Mouse (Mus musculus) lung, embryonic 16.5 days (tissue): ENCODE measurements at regions not wholly inside any gene's neighbourhood (a gene's known extent, or its start where the extent isn't known, plus 50 kb on each side); places are given as distances from the start of the nearest gene placed in this dataset.
A peak's percentile ranks its signal among the peaks of the same experiment; 100 is the strongest.
"Not testable (repeated sequence)": the region's sequence is repeated elsewhere in the genome, so short reads cannot be mapped to it uniquely, and the experiment has no call there.

Experiments used
- ATAC-seq: fragments of 200-750 bp; cut with Nextera tagmentation; 2 replicates; pipeline ENCODE4 v1.8.0; 2017; ENCODE audit warnings: low read depth, mild to moderate bottlenecking, moderate library complexity
- H3K27ac ChIP-seq: fragments of 300-500 bp; sonication (generic); 2 replicates; pipeline ENCODE4 v1.5.1; 2014; ENCODE audit warnings: mild to moderate bottlenecking, control low read depth, low read length
- H3K27me3 ChIP-seq: fragments of 300-500 bp; sonication (generic); 2 replicates; pipeline ENCODE4 v1.6.1; 2014; ENCODE audit warnings: low read depth, low read length, mixed read lengths; ENCODE audit not compliant: control insufficient read depth, insufficient read depth
- H3K36me3 ChIP-seq: fragments of 300-500 bp; sonication (generic); 2 replicates; pipeline ENCODE4 v1.6.1; 2014; ENCODE audit warnings: low read length; ENCODE audit not compliant: control insufficient read depth, insufficient read depth
- H3K4me1 ChIP-seq: fragments of 300-500 bp; sonication (generic); replicated peaks from 2 replicates; pipeline ENCODE4 v1.6.1; 2014; ENCODE audit warnings: low read length, mixed read lengths; ENCODE audit not compliant: control insufficient read depth, insufficient read depth
- H3K4me2 ChIP-seq: fragments of 300-500 bp; sonication (generic); 2 replicates; pipeline ENCODE4 v1.6.1; 2014; ENCODE audit warnings: low read depth, low read length, control low read depth
- H3K4me3 ChIP-seq: fragments of 300-500 bp; sonication (generic); 2 replicates; pipeline ENCODE4 v1.5.1; 2014; ENCODE audit warnings: mild to moderate bottlenecking, low read length, control low read depth
- H3K9ac ChIP-seq: fragments of 300-500 bp; sonication (generic); 2 replicates; pipeline ENCODE4 v1.6.1; 2014; ENCODE audit warnings: low read length, control low read depth
- H3K9me3 ChIP-seq: fragments of 300-500 bp; sonication (generic); 2 replicates; pipeline ENCODE4 v1.6.1; 2016; ENCODE audit warnings: low read length; ENCODE audit not compliant: control insufficient read depth
- WGBS: fragments of 180-500 bp; shearing (Covaris S2); extraction: QIAGEN DNeasy Blood & Tissue Kit; methylation state at CpG from one replicate; pipeline ENCODE4 v1.1.7; 2014; 5-methylcytosine and 5-hydroxymethylcytosine counted together

- ATAC-seq: no peak
- H3K9me3 ChIP-seq: no peaks in the 10 kb centered on the region
Observed at GRCm38 (mm10) chr4:29390333-29390732, 577.4 kb downstream of the Epha7 start.

GRCm38 (mm10) chr4:29402143-29402542, 589.2 kb downstream of the Epha7 start:
- WGBS: 78% methylated on average over 3 of the region's 3 CpGs
- no peaks in the 10 kb centered on the region for H3K27me3 ChIP-seq
- H3K4me1 ChIP-seq: no peaks in the 10 kb centered on the region
- no peak overlapping the region for H3K4me3 ChIP-seq
- H3K9ac ChIP-seq: no peak overlapping the region
- no peak overlapping the region for H3K4me2 ChIP-seq
- no peak overlapping the region for H3K27ac ChIP-seq
- no peaks in the 10 kb centered on the region for H3K9me3 ChIP-seq
- H3K36me3 ChIP-seq: no peaks in the 10 kb centered on the region
- ATAC-seq: no peak

More at GRCm38 (mm10) chr4:29390333-29390732, 577.4 kb downstream of the Epha7 start:
- 58% methylated on average over 2 of the region's 2 CpGs for WGBS
- Histone ChIP-seq H3K4me2 (no peak overlapping the region), H3K27me3 (no peaks in the 10 kb centered on the region), H3K36me3 (no peaks in the 10 kb centered on the region), H3K9ac (no peak overlapping the region), H3K4me1 (no peaks in the 10 kb centered on the region), H3K4me3 (no peak overlapping the region), H3K27ac (no peak overlapping the region)

- Histone ChIP-seq H3K4me2 (no peak overlapping the region), H3K27ac (no peak overlapping the region), H3K4me3 (no peak overlapping the region), H3K27me3 (no peaks in the 10 kb centered on the region), H3K4me1 (no peaks in the 10 kb centered on the region), H3K9ac (no peak overlapping the region), H3K9me3 (no peaks in the 10 kb centered on the region), H3K36me3 (no peaks in the 10 kb centered on the region)
- WGBS: 84% methylated on average over 8 of the region's 8 CpGs
- ATAC-seq: no peak
Observed at GRCm38 (mm10) chr4:29414616-29415015, 601.7 kb downstream of the Epha7 start.

GRCm38 (mm10) chr4:29420198-29420792, 607.4 kb downstream of the Epha7 start:
- 60% methylated on average over 2 of the region's 2 CpGs for WGBS
- Histone ChIP-seq H3K27ac (no peak overlapping the region), H3K36me3 (no peaks in the 10 kb centered on the region), H3K4me2 (no peak overlapping the region), H3K4me1 (no peaks in the 10 kb centered on the region), H3K9ac (no peak overlapping the region), H3K27me3 (no peaks in the 10 kb centered on the region), H3K9me3 (no peaks in the 10 kb centered on the region), H3K4me3 (no peak overlapping the region)
- no peak for ATAC-seq

- 46% methylated on average over 4 of the region's 4 CpGs for WGBS
- peak; percentile 79 for ATAC-seq
- H3K27ac ChIP-seq, H3K9ac ChIP-seq, H3K27me3 ChIP-seq, H3K4me3 ChIP-seq, H3K9me3 ChIP-seq, H3K36me3 ChIP-seq, H3K4me2 ChIP-seq, H3K4me1 ChIP-seq: not testable (repeated sequence)
Observed at GRCm38 (mm10) chr4:29431493-29431892, 618.6 kb downstream of the Epha7 start.

- WGBS: 32% methylated on average over 5 of the region's 5 CpGs
- no peaks in the 10 kb centered on the region for H3K9me3 ChIP-seq
- ATAC-seq: peak; percentile 64
- H3K9ac ChIP-seq: peak overlapping the region; percentile 39
- no peak overlapping the region for H3K27ac ChIP-seq
- H3K4me3 ChIP-seq: peak overlapping the region; percentile 4; the same call in 1 of the 2 replicates
- H3K36me3 ChIP-seq: no peaks in the 10 kb centered on the region
- no peaks in the 10 kb centered on the region for H3K27me3 ChIP-seq
- H3K4me1 ChIP-seq: no peaks in the 10 kb centered on the region; the same call in 1 of the 2 replicates
- peak overlapping the region; percentile 27 for H3K4me2 ChIP-seq
Observed at GRCm38 (mm10) chr4:29463329-29463728, 650.4 kb downstream of the Epha7 start.

GRCm38 (mm10) chr4:29466315-29466714, 653.4 kb downstream of the Epha7 start:
- H3K9me3 ChIP-seq: no peaks in the 10 kb centered on the region
- H3K27me3 ChIP-seq: no peaks in the 10 kb centered on the region
- no peak overlapping the region for H3K9ac ChIP-seq
- no peak overlapping the region for H3K4me3 ChIP-seq
- no peak overlapping the region for H3K27ac ChIP-seq
- no peak overlapping the region for H3K4me2 ChIP-seq
- H3K36me3 ChIP-seq: no peaks in the 10 kb centered on the region
- 49% methylated on average over 2 of the region's 2 CpGs for WGBS
- H3K4me1 ChIP-seq: no peaks in the 10 kb centered on the region; the same call in 1 of the 2 replicates
- ATAC-seq: no peak

- Histone ChIP-seq H3K27ac (no peak overlapping the region), H3K27me3 (no peaks in the 10 kb centered on the region), H3K4me3 (no peak overlapping the region), H3K36me3 (no peaks in the 10 kb centered on the region), H3K4me1 (no peaks in the 10 kb centered on the region), H3K9ac (no peak overlapping the region), H3K4me2 (no peak overlapping the region), H3K9me3 (no peaks in the 10 kb centered on the region)
- ATAC-seq: no peak
- 51% methylated on average over 2 of the region's 2 CpGs for WGBS
Observed at GRCm38 (mm10) chr4:29480384-29481092, 667.6 kb downstream of the Epha7 start.

- H3K9ac ChIP-seq: no peak overlapping the region
- no peaks in the 10 kb centered on the region for H3K27me3 ChIP-seq
- ATAC-seq: no peak
- WGBS: 67% methylated on average over 1 of the region's 1 CpGs
- no peak overlapping the region for H3K27ac ChIP-seq
- no peak overlapping the region for H3K4me2 ChIP-seq
- no peak overlapping the region for H3K4me3 ChIP-seq
- no peaks in the 10 kb centered on the region for H3K9me3 ChIP-seq
- no peaks in the 10 kb centered on the region for H3K36me3 ChIP-seq
- H3K4me1 ChIP-seq: no peaks in the 10 kb centered on the region
Observed at GRCm38 (mm10) chr4:29481093-29481715, 668.3 kb downstream of the Epha7 start.
